Mouse (Mus musculus) adrenal gland, adult 10 weeks (tissue): Measurements from ENCODE around the gene Tmem179b. TPM values are rescaled to one million over a fixed set of nuclear protein-coding genes. Genes with fewer than 3 reads are reported as not detected.

Experiments used
- polyA plus RNA-seq: library from polyadenylated mRNA; stranded (reverse); fragments of 350-450 nt; fragmentation: Illumina TruSeq; extraction: RNeasy Lipid Tissue Mini Kit (QIAGEN cat#74804); gene quantifications from one replicate; pipeline ENCODE4 v1.2.3, GENCODE M21; 2014; ENCODE audit warnings: low read depth, low replicate concordance

The Tmem179b gene
- polyA plus RNA-seq, 1 experiment from 2014 or later, result 51.8 TPM

Other genes starting within 250 kb of the Tmem179b start
- gene Slc22a8, start 183.2 kb downstream of the Tmem179b start, polyA plus RNA-seq, result not detected
- gene Slc22a6, start 156.4 kb downstream of the Tmem179b start, polyA plus RNA-seq, result not detected
- gene Chrm1, start 110.7 kb downstream of the Tmem179b start, polyA plus RNA-seq, result 0.23 TPM
- 163 TPM for gene Slc3a2, start 51.1 kb downstream of the Tmem179b start, polyA plus RNA-seq
- gene Wdr74, start 38.6 kb downstream of the Tmem179b start, polyA plus RNA-seq, result 15.5 TPM
- gene 1700092M07Rik, start 33.7 kb downstream of the Tmem179b start, polyA plus RNA-seq, result not detected
- 63.2 TPM for gene Stx5a, start 33.1 kb downstream of the Tmem179b start, polyA plus RNA-seq
- gene Nxf1, start 17.4 kb downstream of the Tmem179b start, polyA plus RNA-seq, result 68.2 TPM
- 50.0 TPM for gene Tmem223, start 3.5 kb downstream of the Tmem179b start, polyA plus RNA-seq
- 1.4 TPM for gene Taf6l, start 11.9 kb upstream of the Tmem179b start, polyA plus RNA-seq
- 94.7 TPM for gene Polr2g, start 24.1 kb upstream of the Tmem179b start, polyA plus RNA-seq
- gene Zbtb3, start 28.1 kb upstream of the Tmem179b start, polyA plus RNA-seq, result 0.47 TPM
- gene Ttc9c, start 44.9 kb upstream of the Tmem179b start, polyA plus RNA-seq, result 87.3 TPM
- 117 TPM for gene Hnrnpul2, start 45.5 kb upstream of the Tmem179b start, polyA plus RNA-seq
- gene AC129217.1, start 55.3 kb upstream of the Tmem179b start, polyA plus RNA-seq, result not detected
- 24.6 TPM for gene Bscl2, start 63.0 kb upstream of the Tmem179b start, polyA plus RNA-seq
- gene Gng3, start 64.7 kb upstream of the Tmem179b start, polyA plus RNA-seq, result 2.2 TPM
- 3.3 TPM for gene Lrrn4cl, start 76.3 kb upstream of the Tmem179b start, polyA plus RNA-seq
- gene Ubxn1, start 97.0 kb upstream of the Tmem179b start, polyA plus RNA-seq, result 25.3 TPM
- 3.3 TPM for gene Uqcc3, start 106.5 kb upstream of the Tmem179b start, polyA plus RNA-seq
- gene Lbhd1, start 109.3 kb upstream of the Tmem179b start, polyA plus RNA-seq, result 76.6 TPM
- not detected for gene Gm49403, start 109.5 kb upstream of the Tmem179b start, polyA plus RNA-seq
- 7.9 TPM for gene 1810009A15Rik, start 114.4 kb upstream of the Tmem179b start, polyA plus RNA-seq
- not detected for gene Gm49416, start 114.5 kb upstream of the Tmem179b start, polyA plus RNA-seq
- 1.2 TPM for gene Ints5, start 118.5 kb upstream of the Tmem179b start, polyA plus RNA-seq
- 97.8 TPM for gene Ganab, start 123.6 kb upstream of the Tmem179b start, polyA plus RNA-seq
- 11.3 TPM for gene B3gat3, start 145.9 kb upstream of the Tmem179b start, polyA plus RNA-seq
- gene Rom1, start 154.9 kb upstream of the Tmem179b start, polyA plus RNA-seq, result 3.3 TPM
- gene Eml3, start 155.1 kb upstream of the Tmem179b start, polyA plus RNA-seq, result 7.1 TPM
- 70.1 TPM for gene Mta2, start 167.4 kb upstream of the Tmem179b start, polyA plus RNA-seq
- gene Tut1, start 179.4 kb upstream of the Tmem179b start, polyA plus RNA-seq, result 2.8 TPM
- gene Eef1g, start 192.6 kb upstream of the Tmem179b start, polyA plus RNA-seq, result 77.3 TPM
- gene Ahnak, start 214.8 kb upstream of the Tmem179b start, polyA plus RNA-seq, result 34.2 TPM